Comparison of ENCODE assay signal across 8 mouse cellular contexts in the genomic region with DNA sequence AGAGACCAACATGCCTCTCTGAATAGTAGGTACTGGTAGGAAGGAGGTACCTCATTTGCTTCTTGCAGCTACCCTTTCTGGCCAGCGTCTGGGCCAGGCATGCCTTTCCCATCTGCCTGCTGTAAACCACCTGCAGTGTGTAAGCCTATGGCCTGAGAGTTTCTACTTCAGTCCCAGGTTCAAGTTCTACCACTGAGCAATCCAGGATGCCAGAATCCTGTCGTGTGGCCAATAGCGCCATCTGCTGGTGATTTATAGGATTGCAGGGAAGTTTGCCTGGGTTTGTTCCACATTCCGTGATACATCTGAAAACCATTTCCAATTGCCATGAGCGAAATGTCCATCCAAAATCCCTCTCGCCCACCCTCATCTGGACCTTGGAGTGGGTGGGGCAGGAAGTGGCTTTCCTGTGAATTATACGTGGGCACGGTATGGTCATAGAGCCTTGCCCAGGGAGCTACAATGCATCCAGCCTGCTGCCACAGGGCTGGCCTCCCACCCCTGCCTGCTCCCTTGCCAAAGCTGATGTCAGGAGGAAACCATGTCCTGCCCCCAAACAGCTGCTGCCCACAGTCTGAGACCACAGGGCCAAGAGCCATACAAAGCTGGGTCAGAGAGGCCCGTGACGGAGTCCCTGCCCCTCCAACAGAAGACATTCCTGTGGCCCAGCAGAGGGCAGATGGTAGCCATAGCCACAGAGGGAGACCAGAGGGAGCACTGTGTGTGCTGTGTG.
DNase-seq lines count a peak whose midpoint lies in the region; ATAC-seq and TF ChIP-seq lines count a peak whose summit lies in the region.

No protein-coding gene starts in this region.

- no peak overlapping the region for H3K27ac ChIP-seq in bone marrow, adult 2 months (ENCODE audit: control insufficient read depth, insufficient read depth, low read depth, low read length, poor library complexity)
- H3K27ac ChIP-seq in heart, embryonic 15.5 days, result peak overlapping the region; percentile 27; the same call in 1 of the 2 replicates
- H3K27ac ChIP-seq in liver, embryonic 13.5 days, result no peak overlapping the region
- no peak overlapping the region for H3K27ac ChIP-seq in stomach, postnatal 0 days (replicated peaks)

- no peaks in the 10 kb centered on the region for H3K9me3 ChIP-seq in heart, embryonic 15.5 days (replicated peaks)
- no peaks in the 10 kb centered on the region for H3K9me3 ChIP-seq in liver, embryonic 13.5 days (replicated peaks)
- H3K9me3 ChIP-seq in stomach, postnatal 0 days (ENCODE audit: control insufficient read depth, low read length), result no peaks in the 10 kb centered on the region

- H3K36me3 ChIP-seq in heart, embryonic 15.5 days, result no peaks in the 10 kb centered on the region
- H3K36me3 ChIP-seq in liver, embryonic 13.5 days, result no peaks in the 10 kb centered on the region
- H3K36me3 ChIP-seq in stomach, postnatal 0 days (ENCODE audit: control insufficient read depth, insufficient read depth, low read length), result no peaks in the 10 kb centered on the region

- WGBS in bone marrow, adult 2 months, result 12% methylated on average over 10 of the region's 10 CpGs
- 18% methylated on average over 10 of the region's 10 CpGs for WGBS in heart, embryonic 15.5 days
- 15% methylated on average over 10 of the region's 10 CpGs for WGBS in liver, embryonic 13.5 days (ENCODE audit: insufficient replicate concordance)
- WGBS in stomach, postnatal 0 days, result 16% methylated on average over 10 of the region's 10 CpGs

- H3K4me1 ChIP-seq in bone marrow, adult 2 months (ENCODE audit: control insufficient read depth, insufficient read depth, low read length), result peaks cover 5% of the 10 kb centered on the region
- H3K4me1 ChIP-seq in heart, embryonic 15.5 days (replicated peaks), result peaks cover 60% of the 10 kb centered on the region
- H3K4me1 ChIP-seq in liver, embryonic 13.5 days (replicated peaks), result peaks cover 32% of the 10 kb centered on the region
- H3K4me1 ChIP-seq in stomach, postnatal 0 days (replicated peaks; ENCODE audit: control insufficient read depth, insufficient read depth), result peaks cover 6% of the 10 kb centered on the region

- H3K27me3 ChIP-seq in heart, embryonic 15.5 days, result no peaks in the 10 kb centered on the region
- H3K27me3 ChIP-seq in liver, embryonic 13.5 days, result 0 out of 2 replicates have a peak, but pooled peaks cover 3% of the 10 kb centered on the region
- H3K27me3 ChIP-seq in stomach, postnatal 0 days (ENCODE audit: control insufficient read depth, insufficient read depth, low read length), result no peaks in the 10 kb centered on the region

- TF ChIP-seq CTCF in bone marrow, adult 2 months (IDR thresholded peaks at IDR 0.05; ENCODE audit: control insufficient read depth, insufficient read depth, low read length), result peak; percentile 83
- TF ChIP-seq CTCF in stomach, postnatal 0 days (IDR thresholded peaks at IDR 0.05; ENCODE audit: low read depth), result peak; percentile 98

- peak; percentile 88 for DNase-seq in 416B (ENCODE audit: low read depth)
- peak; percentile 82 for DNase-seq in kidney, postnatal 14 days
- peak; percentile 46 for DNase-seq in liver, embryonic 13.5 days
- DNase-seq in neural tube, embryonic 10.5 days (ENCODE audit: extremely low spot score, low spot score), result peak; percentile 90
- DNase-seq in stomach, postnatal 0 days (ENCODE audit: low spot score), result peak; percentile 76

- no peak for TF ChIP-seq POLR2A in bone marrow, adult 2 months (IDR thresholded peaks at IDR 0.05; ENCODE audit: borderline replicate concordance, control insufficient read depth, low read depth, low read length)

- peak; percentile 12 for ATAC-seq in erythroblast, adult 5-6 weeks (replicated peaks; ENCODE audit: low FRiP score, poor library complexity, severe bottlenecking)
- no peak for ATAC-seq in heart, embryonic 15.5 days (replicated peaks; ENCODE audit: insufficient number of reproducible peaks, insufficient read depth, low FRiP score, low read depth)
- ATAC-seq in liver, embryonic 13.5 days (ENCODE audit: low read depth), result no peak
- ATAC-seq in stomach, postnatal 0 days (ENCODE audit: low FRiP score, low TSS enrichment), result no peak

- 0 out of 2 replicates have a peak overlapping the region, but pooled peaks have one; percentile 32 for H3K9ac ChIP-seq in heart, embryonic 15.5 days
- H3K9ac ChIP-seq in liver, embryonic 13.5 days, result no peak overlapping the region
- H3K9ac ChIP-seq in stomach, postnatal 0 days (ENCODE audit: low read length), result 0 out of 2 replicates have a peak overlapping the region, but pooled peaks have one; percentile 18

- no peak overlapping the region for H3K4me3 ChIP-seq in bone marrow, adult 2 months (replicated peaks; ENCODE audit: control insufficient read depth, low read depth, low read length)
- peak overlapping the region; percentile 22 for H3K4me3 ChIP-seq in heart, embryonic 15.5 days
- H3K4me3 ChIP-seq in liver, embryonic 13.5 days (replicated peaks), result no peak overlapping the region
- H3K4me3 ChIP-seq in stomach, postnatal 0 days (ENCODE audit: low read depth, low read length), result no peak overlapping the region

- no peak for TF ChIP-seq EP300 in stomach, postnatal 0 days (optimal IDR thresholded peaks at IDR 0.05)

- H3K4me2 ChIP-seq in heart, embryonic 15.5 days, result peak overlapping the region; percentile 58
- H3K4me2 ChIP-seq in liver, embryonic 13.5 days, result peak overlapping the region; percentile 45
- H3K4me2 ChIP-seq in stomach, postnatal 0 days (replicated peaks; ENCODE audit: low read depth), result 0 out of 2 replicates have a peak overlapping the region, but pooled peaks have one; percentile 31
